Mouse (Mus musculus): ENCODE data around the gene Gm5460.

The Gm5460 gene

DNA sequence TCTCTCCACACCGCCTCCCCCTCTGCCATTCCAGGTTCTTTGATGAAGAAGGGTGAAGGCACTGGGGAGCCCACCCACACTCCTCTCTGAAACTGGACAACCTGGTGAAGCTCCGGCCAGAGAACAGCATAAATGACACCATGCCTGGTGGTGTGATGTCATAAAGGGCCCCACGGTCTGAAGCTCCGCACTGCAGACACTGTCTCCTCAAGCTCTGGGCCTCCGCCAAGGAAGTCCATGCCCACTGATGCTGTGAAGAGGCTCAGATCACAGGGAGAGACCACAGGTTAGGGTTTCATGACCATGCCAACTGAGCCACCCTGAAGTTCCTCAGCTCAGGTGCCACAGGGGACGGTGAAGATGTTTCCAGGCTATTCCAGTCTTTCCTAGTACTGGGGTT is 36.0 kb downstream of the Gm5460 start, which contains the start of gene Antxrl:
Gene Antxrl, plus strand, starts transcription at position 192 of the 400 bp plus-strand sequence.
- in situ Hi-C loops (cut with MboI; ENCODE audit: unreplicated experiment in 2 of 2), result no loop called here

DNA sequence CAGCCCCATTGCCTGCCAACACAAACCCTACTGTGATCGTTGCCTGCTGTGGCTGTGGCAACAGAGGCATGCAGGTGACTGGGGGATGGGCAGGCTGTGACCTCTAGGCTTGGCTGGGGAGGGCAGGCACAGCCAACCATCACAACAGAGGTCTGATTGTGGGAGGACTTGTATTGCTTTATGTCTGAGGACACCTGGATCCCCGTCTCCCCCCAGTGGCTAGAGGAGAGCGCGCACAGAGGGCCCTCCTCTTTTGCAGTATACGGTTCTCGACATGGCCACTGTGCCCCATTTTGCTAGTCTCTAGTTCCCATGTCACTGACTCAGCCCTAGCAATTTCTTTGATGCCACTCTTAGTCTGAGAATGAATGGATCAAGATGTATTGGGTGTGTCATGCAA is 55.1 kb downstream of the Gm5460 start:
- in situ Hi-C loops (cut with MboI; ENCODE audit: unreplicated experiment in 2 of 2), result no loop called here

DNA sequence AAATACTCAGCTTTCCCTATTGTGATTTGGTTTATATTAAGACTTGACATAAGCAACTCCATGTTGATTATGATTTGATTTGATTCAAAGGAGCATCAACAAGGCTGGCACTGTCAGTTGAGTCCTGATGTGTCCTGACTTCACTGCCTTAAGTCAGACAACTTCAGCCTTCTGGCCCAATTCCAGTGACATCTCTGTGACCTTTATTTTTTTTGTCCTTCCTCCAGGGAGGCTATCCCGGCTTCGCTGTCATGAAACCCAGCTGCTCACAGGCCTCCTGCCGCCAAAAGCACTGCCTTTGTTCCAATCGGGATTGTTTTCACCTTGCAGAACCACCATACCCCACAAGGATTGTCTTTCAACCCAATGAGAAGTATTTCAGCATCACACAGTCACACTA is 58.8 kb downstream of the Gm5460 start:
- in situ Hi-C loops (cut with MboI; ENCODE audit: unreplicated experiment in 2 of 2), result no loop called here

DNA sequence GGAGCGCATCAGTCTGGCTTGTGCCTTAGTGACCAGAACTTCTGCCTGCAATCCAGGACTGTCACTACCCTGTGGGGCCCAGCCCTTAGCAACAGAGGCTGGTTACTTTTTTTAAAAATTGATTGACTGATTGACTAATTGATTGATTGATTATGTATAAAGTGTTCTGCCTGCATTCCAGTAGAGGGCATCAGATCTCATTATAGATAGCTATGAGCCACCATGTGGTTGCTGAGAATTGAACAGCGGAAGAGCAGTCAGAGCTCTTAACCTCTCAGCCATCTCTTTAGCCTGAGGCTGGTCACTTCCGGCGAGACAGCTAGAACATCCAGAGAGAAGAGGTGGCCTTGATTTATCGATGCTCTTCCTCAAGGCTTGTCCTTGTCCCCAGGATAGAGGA is 60.7 kb downstream of the Gm5460 start:
- in situ Hi-C loops (cut with MboI; ENCODE audit: unreplicated experiment in 2 of 2), result no loop called here

DNA sequence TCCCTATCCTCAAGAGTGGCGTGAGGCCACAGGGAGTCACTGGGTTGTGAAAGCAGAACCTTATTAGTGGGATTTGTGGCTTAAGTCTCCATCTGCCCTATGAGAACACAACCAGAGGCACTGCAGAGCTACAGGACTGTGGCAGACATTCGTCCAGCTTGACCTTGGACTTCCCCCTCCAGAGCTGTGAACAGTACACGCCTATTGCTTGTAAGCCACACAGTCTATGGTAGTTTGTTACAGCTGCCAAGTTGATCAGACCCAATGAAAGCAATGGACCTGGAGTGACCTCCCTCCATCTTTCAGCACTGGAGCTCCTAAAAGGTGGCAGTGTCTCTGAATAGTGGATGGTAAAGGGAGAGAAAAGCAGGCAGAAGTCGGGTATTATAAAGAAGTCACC is 61.7 kb downstream of the Gm5460 start:
- in situ Hi-C loops (cut with MboI; ENCODE audit: unreplicated experiment in 2 of 2), result no loop called here

DNA sequence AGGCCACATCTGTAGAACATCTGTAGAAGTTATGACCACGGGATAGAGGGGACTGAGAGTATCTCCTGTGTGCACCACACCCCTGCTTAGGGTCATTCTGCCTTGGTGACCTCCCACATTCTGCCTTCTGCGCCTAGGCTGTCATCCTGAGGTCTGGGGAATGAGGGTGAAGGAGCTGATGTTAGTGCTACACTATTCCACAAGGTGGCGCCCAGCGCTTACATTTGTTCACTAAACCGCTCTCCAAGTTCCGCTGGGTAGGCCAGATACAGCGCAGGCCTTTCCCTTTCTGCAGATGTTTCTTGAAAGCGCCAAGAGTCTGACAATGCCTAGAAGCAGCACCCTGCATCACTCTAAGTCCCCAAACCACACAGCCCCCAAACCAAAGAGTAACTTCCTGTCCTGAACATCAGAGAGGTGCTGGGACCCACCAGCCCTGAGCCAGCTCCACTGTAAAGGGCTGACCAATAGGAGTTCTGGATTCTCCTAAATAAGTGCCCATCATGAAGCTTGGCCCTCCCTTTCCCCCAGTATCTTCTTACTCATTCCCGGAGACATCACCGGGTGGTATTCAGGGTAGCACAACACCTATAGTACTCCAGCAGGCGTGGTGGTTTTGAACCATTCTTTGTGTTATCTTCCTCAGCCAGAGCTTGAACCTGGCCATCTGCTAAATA is 63.9 kb downstream of the Gm5460 start:
- in situ Hi-C loops (cut with MboI; ENCODE audit: unreplicated experiment in 2 of 2), result loop anchor here (5.0 kb wide), 2 partner anchors 322 to 492 kb away; no protein-coding TSS in a partner anchor

DNA sequence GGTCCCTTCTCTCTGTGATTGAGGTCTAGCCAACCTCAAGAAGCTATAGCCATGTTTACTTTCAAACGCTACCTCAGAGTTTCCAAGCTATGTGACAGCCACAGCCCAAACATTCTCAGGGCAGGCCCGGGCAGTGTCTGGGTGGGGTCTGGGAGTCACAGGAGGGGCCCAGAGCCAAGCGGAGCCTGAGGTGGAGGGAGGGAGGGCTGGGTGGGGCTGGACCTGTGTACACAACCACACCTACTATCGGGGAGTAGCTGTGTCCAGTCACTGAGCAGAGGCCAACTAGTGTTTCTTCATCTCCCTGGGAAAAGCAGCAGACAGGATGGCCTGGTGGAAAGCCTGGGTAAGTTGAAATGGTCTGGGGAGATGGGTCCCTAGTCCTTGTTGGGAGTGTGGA is 69.2 kb downstream of the Gm5460 start, which contains the start of gene Anxa8:
Gene Anxa8, plus strand, starts transcription at position 251 of the 400 bp plus-strand sequence.
- in situ Hi-C loops (cut with MboI; ENCODE audit: unreplicated experiment in 2 of 2), result no loop called here

DNA sequence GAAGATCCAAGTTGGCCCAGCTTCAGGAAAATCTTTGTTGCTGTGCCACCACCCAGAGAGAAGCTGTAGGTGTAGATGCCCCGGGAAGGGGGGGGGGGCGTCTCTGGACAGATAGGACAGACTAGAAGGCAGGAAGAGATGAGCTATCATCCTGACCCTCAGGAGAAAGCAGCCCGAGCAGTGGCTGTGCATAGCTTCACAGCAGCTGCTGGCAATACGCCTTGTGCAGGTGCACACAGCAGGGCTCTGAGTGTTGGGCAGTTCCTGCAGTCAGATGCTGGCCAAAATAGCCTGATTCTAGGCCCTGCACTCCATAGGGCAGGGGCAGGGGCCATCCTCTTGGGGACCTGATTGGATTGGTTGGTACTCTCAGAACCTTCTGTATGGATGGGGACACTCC is 70.2 kb downstream of the Gm5460 start:
- in situ Hi-C loops (cut with MboI; ENCODE audit: unreplicated experiment in 2 of 2), result no loop called here

DNA sequence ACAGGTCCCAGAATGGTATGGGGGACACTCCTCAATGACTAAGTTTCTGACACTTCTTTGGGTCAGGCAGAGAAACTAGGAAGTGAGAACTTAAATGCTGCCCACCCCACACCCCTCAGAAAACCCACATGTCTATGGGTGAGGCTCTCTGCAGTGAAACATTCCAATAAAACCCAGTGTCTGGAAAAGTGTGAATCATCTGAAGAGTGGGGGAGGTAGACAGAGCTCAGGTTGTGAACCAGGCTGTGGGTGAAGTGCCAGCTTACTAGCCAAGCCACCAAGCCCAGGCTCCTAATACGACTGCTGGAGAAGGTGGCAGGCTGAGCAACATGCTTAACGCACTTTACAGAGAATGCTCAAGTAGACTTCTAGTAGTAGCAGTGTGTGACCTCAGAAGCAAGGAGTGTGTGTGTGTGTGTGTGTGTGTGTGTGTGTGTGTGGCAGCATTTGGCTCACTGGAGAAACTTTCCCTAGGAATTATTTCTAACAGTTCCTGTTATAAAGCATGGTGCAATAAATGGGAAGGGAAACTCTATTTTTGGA is 71.4 kb downstream of the Gm5460 start:
- in situ Hi-C loops (cut with MboI; ENCODE audit: unreplicated experiment in 2 of 2), result no loop called here

DNA sequence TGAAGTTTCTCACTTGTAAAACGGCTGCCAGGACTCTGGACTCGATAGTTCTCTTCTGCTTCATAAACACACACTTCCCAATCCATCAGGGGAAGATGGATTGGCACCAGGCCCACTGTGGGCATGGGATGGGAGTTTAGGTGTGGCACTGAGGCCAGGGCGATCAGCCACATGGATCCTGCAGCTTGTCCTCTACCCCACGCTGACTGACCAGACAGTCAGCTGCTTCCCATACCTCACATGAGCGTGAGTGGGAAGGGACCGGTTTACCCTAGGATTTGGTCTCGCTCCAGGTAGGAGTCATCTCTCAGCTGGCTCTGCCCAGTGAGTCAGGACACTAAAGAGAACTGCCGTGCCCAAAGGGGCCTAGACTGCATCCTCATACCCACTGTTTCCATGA is 73.2 kb downstream of the Gm5460 start:
- in situ Hi-C loops (cut with MboI; ENCODE audit: unreplicated experiment in 2 of 2), result no loop called here

DNA sequence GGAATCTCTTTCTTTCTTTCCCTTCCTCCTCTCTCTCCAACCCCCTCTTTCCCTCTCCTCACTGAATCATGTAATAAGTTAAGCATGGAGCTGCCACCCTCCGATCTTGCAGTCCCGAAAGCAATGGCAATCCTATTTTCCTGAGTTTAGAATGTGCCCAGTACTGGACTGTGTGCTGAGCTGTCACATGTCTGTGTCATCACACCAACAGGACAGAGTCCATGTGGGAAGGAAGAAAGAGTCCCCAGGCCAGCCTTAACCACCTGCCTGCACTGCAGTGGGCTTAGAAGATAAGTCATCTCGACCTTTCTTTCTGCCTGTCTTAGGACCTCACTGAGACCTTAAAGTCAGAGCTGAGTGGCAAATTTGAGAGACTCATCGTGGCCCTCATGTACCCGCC is 74.9 kb downstream of the Gm5460 start:
- in situ Hi-C loops (cut with MboI; ENCODE audit: unreplicated experiment in 2 of 2), result no loop called here

DNA sequence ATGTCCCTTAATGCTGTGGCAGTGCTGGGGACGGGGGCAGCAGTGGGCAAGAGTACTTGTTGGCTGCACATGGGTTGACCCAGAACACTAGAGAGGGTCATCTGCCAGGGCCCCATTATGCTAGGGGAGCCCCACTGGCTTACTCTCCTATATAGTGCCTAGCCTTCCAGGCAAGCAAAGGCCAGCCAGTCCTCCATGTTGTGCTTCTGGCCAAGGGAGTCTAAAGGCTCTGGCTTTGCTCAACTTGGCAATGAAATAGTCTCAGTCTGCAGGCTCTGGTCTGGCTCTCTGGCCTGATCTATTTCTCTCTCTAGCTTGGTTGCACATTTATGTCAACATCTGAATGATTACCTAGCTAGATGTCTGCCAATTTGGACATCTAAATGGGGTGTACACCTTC is 76.3 kb downstream of the Gm5460 start:
- in situ Hi-C loops (cut with MboI; ENCODE audit: unreplicated experiment in 2 of 2), result no loop called here

DNA sequence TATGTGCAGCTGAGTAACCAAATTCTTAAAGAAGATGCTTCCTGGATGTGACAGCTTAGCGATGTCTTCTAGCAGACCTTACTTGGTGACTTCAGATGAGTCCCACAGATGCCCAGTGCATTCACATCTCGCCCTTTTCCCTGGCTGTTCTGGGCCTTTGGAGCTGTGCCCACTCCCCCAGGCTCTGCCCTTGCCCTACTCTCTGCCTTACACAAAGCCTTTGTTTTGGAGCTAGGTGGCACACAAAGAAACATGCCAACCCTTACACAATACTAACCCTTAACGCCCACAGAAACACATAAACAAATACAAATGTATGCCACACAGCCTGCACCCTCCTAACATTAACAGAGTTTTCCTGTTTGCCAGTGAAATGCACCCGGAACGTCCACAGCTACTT is 79.6 kb downstream of the Gm5460 start:
- in situ Hi-C loops (cut with MboI; ENCODE audit: unreplicated experiment in 2 of 2), result no loop called here

All from v-Abl transformed pro-B cells (cell line).